Mouse (Mus musculus): Measurements from ENCODE around the gene Sh3rf1. TPM values are rescaled to one million over a fixed set of nuclear protein-coding genes. Genes with fewer than 3 reads are reported as not detected.

Gene Sh3rf1
- polyA plus RNA-seq, 1 experiment from 2014 or later = 24.0 TPM

DNA sequence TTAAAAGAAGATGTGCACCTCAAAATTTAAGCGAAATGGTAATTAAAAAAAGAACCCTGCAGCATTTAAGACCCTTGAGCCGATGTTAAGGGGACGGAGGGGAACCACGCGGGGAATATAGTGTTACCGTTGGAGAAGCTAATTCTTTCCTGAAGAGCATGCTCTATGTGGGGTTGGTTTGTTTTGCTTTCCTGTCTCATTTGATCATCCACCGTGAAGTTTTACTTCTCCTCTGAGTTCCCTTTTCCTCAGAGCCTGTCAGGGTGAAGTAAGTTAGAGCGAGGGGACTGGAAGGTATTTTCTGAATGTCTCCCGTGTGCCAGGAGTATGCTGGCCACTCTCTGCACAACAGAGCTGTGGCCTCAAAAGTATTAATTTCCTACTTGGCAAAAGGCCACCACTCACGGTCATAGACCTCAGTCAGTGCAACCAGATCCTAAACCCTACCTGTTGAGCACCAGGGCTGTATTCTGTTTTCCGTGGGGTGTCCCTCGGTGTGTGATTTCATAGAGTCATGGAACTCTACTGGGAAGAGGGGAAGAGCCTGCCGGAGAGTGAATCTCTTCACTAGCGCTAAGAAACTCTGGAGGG, 63.2 kb downstream of the Sh3rf1 start:
- Histone ChIP-seq H3K27me3 (ENCODE audit: control insufficient read depth, insufficient read depth, low read length) (no peaks in the 10 kb centered on the region), H3K4me1 (ENCODE audit: control insufficient read depth, insufficient read depth, low read length) (peaks cover 5% of the 10 kb centered on the region; the same call in 1 of the 2 replicates), H3K9ac (replicated peaks; ENCODE audit: low read depth, low read length) (no peak overlapping the region), H3K9me3 (ENCODE audit: control insufficient read depth, low read length) (no peaks in the 10 kb centered on the region), H3K36me3 (ENCODE audit: control insufficient read depth, insufficient read depth, low read length) (no peaks in the 10 kb centered on the region), H3K4me3 (ENCODE audit: low read depth, low read length) (no peak overlapping the region), H3K27ac (ENCODE audit: low read depth, low read length) (no peak overlapping the region), H3K4me2 (ENCODE audit: low read depth, low read length) (no peak overlapping the region)
- ATAC-seq (ENCODE audit: low read depth) = no peak
- WGBS = 84% methylated on average over 14 of the region's 14 CpGs

DNA sequence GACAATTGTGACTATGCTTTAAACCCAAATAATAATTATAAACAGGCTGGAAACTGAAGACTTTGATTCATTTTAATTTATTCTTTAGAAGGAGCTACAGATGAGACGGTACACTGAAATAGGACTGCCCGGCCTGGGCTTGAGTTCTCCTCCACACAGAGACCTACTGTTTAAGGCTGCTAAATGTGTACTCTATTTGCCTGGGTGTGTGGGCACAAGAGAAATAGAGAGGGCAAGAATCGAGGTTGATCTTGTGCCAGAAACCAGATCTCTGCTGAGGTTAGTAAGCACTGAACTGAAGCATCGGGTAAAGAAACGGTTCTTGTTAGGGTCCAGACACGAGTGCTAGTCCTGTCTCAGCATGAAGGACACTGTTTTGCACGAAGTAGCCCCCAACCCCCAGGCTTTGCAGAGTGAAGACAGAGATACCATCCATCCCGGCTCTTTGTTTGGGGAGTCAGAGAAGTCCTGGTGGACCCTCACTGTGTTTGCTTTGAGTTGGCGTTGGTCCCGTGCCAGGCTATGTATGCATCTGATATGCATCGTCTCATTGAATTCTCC, 64.4 kb downstream of the Sh3rf1 start:
- no peak overlapping the region for H3K9ac ChIP-seq (replicated peaks; ENCODE audit: low read depth, low read length)
- whole genome bisulfite sequencing = 60% methylated on average over 11 of the region's 11 CpGs
- H3K27ac ChIP-seq (ENCODE audit: low read depth, low read length) = no peak overlapping the region
- no peak overlapping the region for H3K4me3 ChIP-seq (ENCODE audit: low read depth, low read length)
- H3K9me3 ChIP-seq (ENCODE audit: control insufficient read depth, low read length) = no peaks in the 10 kb centered on the region
- 0 out of 2 replicates have a peak, but pooled peaks cover 5% of the 10 kb centered on the region for H3K4me1 ChIP-seq (ENCODE audit: control insufficient read depth, insufficient read depth, low read length)
- no peaks in the 10 kb centered on the region for H3K36me3 ChIP-seq (ENCODE audit: control insufficient read depth, insufficient read depth, low read length)
- peak; percentile 60; the same call in 1 of the 2 replicates for ATAC-seq (ENCODE audit: low read depth)
- no peaks in the 10 kb centered on the region for H3K27me3 ChIP-seq (ENCODE audit: control insufficient read depth, insufficient read depth, low read length)
- no peak overlapping the region for H3K4me2 ChIP-seq (ENCODE audit: low read depth, low read length)

DNA sequence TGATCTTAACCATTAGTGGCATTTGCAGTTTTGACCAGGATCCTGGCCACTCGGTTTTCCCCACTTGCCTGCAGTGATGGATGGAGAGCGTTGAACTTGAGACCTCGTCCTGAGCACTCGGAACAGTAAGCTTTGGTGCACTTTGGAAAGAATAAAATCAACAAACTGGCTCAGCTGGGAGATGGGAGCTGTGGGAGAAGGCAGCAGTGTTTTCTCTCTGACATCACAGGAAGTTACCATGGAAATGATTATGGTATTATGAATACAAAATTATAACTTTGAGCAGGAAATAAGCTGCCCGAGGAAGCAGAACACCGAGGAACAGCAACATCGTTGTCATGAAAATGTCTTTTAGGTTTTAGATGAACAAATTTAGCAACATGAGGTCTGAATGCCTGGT, 65.0 kb downstream of the Sh3rf1 start:
- 65% methylated on average over 7 of the region's 7 CpGs for WGBS
- Histone ChIP-seq H3K27me3 (ENCODE audit: control insufficient read depth, insufficient read depth, low read length) (no peaks in the 10 kb centered on the region), H3K4me1 (ENCODE audit: control insufficient read depth, insufficient read depth, low read length) (0 out of 2 replicates have a peak, but pooled peaks cover 4% of the 10 kb centered on the region), H3K36me3 (ENCODE audit: control insufficient read depth, insufficient read depth, low read length) (no peaks in the 10 kb centered on the region), H3K9me3 (ENCODE audit: control insufficient read depth, low read length) (no peaks in the 10 kb centered on the region), H3K4me3 (ENCODE audit: low read depth, low read length) (no peak overlapping the region), H3K4me2 (ENCODE audit: low read depth, low read length) (no peak overlapping the region), H3K9ac (replicated peaks; ENCODE audit: low read depth, low read length) (no peak overlapping the region), H3K27ac (ENCODE audit: low read depth, low read length) (no peak overlapping the region)
- no peak for ATAC-seq (ENCODE audit: low read depth)

DNA sequence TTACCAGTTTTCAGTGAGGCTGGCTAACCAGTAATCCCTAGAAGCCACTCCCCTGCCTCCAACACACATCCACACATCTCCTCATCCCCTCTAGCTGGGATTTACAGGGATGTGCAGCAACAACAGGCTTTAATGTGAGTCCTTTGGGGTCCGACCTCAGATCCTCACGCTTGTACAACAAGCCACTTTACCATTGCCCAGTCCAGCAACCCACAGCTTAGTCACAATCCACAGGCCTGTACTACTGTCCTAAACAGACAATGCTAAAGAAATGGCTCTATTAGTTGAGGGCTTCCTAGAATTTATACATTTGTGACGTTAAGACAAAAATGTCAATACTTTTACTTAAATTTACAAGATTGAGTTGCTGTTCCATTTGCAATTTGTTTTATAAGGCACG, 71.4 kb downstream of the Sh3rf1 start:
- 0 out of 2 replicates have a peak, but pooled peaks have one; percentile 33 for ATAC-seq (ENCODE audit: low read depth)
- no peak overlapping the region for H3K9ac ChIP-seq (replicated peaks; ENCODE audit: low read depth, low read length)
- 59% methylated on average over 4 of the region's 4 CpGs for WGBS
- H3K4me2 ChIP-seq (ENCODE audit: low read depth, low read length) = no peak overlapping the region
- H3K9me3 ChIP-seq (ENCODE audit: control insufficient read depth, low read length) = no peaks in the 10 kb centered on the region
- H3K4me1 ChIP-seq (ENCODE audit: control insufficient read depth, insufficient read depth, low read length) = 0 out of 2 replicates have a peak, but pooled peaks cover 5% of the 10 kb centered on the region
- no peak overlapping the region for H3K4me3 ChIP-seq (ENCODE audit: low read depth, low read length)
- no peaks in the 10 kb centered on the region for H3K36me3 ChIP-seq (ENCODE audit: control insufficient read depth, insufficient read depth, low read length)
- H3K27ac ChIP-seq (ENCODE audit: low read depth, low read length) = no peak overlapping the region
- no peaks in the 10 kb centered on the region for H3K27me3 ChIP-seq (ENCODE audit: control insufficient read depth, insufficient read depth, low read length)

DNA sequence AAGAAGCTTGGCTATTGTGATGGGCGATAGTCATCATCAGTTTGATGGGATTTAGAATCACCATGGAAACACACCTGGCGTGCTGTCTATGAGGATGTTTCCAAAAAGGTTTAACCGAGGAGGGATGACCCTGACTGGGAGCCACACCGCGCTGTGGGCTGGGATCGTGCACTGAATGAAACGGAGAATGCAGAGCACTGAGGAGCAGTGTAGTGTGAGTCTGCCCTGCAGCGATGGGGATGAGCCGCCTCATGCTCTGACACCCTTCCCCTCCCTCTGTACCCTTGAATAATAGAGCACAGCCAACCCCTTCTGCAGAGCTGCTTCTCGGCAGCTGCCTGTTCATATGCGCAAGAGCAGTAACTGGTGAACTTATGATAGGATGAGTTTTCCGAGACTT, 71.8 kb downstream of the Sh3rf1 start:
- WGBS = 19% methylated on average over 12 of the region's 12 CpGs
- Histone ChIP-seq H3K9me3 (ENCODE audit: control insufficient read depth, low read length) (no peaks in the 10 kb centered on the region), H3K36me3 (ENCODE audit: control insufficient read depth, insufficient read depth, low read length) (no peaks in the 10 kb centered on the region), H3K27ac (ENCODE audit: low read depth, low read length) (no peak overlapping the region), H3K4me1 (ENCODE audit: control insufficient read depth, insufficient read depth, low read length) (0 out of 2 replicates have a peak, but pooled peaks cover 5% of the 10 kb centered on the region), H3K27me3 (ENCODE audit: control insufficient read depth, insufficient read depth, low read length) (no peaks in the 10 kb centered on the region), H3K4me3 (ENCODE audit: low read depth, low read length) (no peak overlapping the region), H3K4me2 (ENCODE audit: low read depth, low read length) (no peak overlapping the region), H3K9ac (replicated peaks; ENCODE audit: low read depth, low read length) (no peak overlapping the region)
- ATAC-seq (ENCODE audit: low read depth) = peak; percentile 87

DNA sequence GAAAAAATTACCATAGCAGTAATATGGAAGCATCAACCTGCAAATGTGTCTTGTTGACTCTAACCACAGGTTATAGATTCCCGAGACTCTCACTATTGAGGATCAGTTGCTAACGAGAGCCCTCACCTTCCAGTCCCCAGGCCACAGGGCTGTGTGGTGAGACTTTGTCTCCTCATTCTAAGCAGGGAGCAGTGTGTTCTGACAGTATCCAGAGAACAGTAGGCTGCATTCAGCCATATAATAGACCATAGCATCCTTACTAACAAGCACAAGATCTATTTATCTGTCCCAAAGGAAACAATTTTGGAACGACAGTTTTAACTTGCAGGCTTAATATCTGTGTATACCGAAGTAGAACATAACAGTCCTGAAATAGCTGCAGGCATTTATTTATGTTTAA, 75.2 kb downstream of the Sh3rf1 start:
- 48% methylated on average over 4 of the region's 4 CpGs for WGBS

DNA sequence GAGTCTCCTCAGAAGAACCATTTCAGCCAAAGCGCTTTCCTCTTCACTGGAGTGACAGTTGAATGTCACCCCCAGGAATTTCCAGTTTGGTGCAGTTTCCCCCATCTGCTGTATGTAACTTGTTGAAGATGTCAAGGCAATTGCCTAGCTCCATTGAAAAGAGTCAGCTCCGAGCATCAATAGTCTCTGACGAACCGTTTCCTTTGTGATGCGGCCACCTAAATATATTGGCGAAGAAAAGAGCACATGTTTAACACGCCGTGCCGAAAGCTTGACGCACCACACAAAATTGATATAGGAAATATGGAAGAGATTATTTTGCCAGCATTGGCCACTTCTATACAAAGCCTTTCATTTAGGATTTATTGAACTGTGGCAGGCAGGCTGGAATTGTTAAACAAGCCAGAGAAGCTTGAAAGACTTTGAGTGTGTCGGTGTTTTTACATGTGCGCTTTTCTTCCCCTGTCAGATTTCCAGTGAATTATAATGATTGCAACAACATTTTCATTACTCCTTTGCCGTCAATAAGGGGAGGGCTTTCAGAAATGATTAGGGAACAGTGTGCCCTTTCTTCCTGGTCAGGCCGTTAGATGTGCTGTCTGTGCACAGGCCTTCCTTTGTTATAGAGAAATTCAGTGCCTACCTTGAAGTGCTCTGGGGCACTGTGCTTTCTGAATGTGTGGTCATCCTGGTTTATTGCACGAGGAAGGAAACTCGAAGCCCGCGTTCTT, 77.8 kb downstream of the Sh3rf1 start:
- Histone ChIP-seq H3K9ac (replicated peaks; ENCODE audit: low read depth, low read length) (no peak overlapping the region), H3K4me2 (ENCODE audit: low read depth, low read length) (no peak overlapping the region), H3K27ac (ENCODE audit: low read depth, low read length) (peak overlapping the region; percentile 35; the same call in 1 of the 2 replicates), H3K27me3 (ENCODE audit: control insufficient read depth, insufficient read depth, low read length) (no peaks in the 10 kb centered on the region), H3K9me3 (ENCODE audit: control insufficient read depth, low read length) (no peaks in the 10 kb centered on the region), H3K4me1 (ENCODE audit: control insufficient read depth, insufficient read depth, low read length) (0 out of 2 replicates have a peak, but pooled peaks cover 3% of the 10 kb centered on the region), H3K36me3 (ENCODE audit: control insufficient read depth, insufficient read depth, low read length) (no peaks in the 10 kb centered on the region), H3K4me3 (ENCODE audit: low read depth, low read length) (no peak overlapping the region)
- 0 out of 2 replicates have a peak, but pooled peaks have one; percentile 8 for ATAC-seq (ENCODE audit: low read depth)
- WGBS = 25% methylated on average over 18 of the region's 18 CpGs

More for the DNA sequence above, 75.2 kb downstream of the Sh3rf1 start:
- ATAC-seq (ENCODE audit: low read depth) = no peak
- no peaks in the 10 kb centered on the region for H3K9me3 ChIP-seq (ENCODE audit: control insufficient read depth, low read length)
- no peak overlapping the region for H3K27ac ChIP-seq (ENCODE audit: low read depth, low read length)
- no peaks in the 10 kb centered on the region for H3K36me3 ChIP-seq (ENCODE audit: control insufficient read depth, insufficient read depth, low read length)
- no peak overlapping the region for H3K9ac ChIP-seq (replicated peaks; ENCODE audit: low read depth, low read length)
- H3K4me2 ChIP-seq (ENCODE audit: low read depth, low read length) = no peak overlapping the region
- H3K4me1 ChIP-seq (ENCODE audit: control insufficient read depth, insufficient read depth, low read length) = 0 out of 2 replicates have a peak, but pooled peaks cover 8% of the 10 kb centered on the region
- no peak overlapping the region for H3K4me3 ChIP-seq (ENCODE audit: low read depth, low read length)
- H3K27me3 ChIP-seq (ENCODE audit: control insufficient read depth, insufficient read depth, low read length) = no peaks in the 10 kb centered on the region

DNA sequence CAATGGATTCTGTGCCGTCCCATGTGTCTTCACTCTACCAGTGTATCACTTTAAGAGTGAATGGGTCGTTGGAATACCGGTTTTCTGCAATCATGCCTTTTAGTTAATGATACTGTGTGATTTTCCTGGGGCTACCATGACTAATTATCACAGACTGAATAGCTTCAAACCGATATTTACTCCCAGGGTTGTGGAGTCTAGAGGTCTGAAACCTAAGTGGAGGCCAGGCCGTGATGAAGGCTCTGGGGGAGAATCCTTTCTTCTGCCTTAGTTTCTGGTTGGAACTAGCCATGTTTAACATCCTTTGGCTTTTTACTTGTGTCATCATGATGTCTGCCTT, 78.3 kb downstream of the Sh3rf1 start:
- Histone ChIP-seq H3K27ac (ENCODE audit: low read depth, low read length) (peak overlapping the region; percentile 35; the same call in 1 of the 2 replicates), H3K36me3 (ENCODE audit: control insufficient read depth, insufficient read depth, low read length) (no peaks in the 10 kb centered on the region), H3K27me3 (ENCODE audit: control insufficient read depth, insufficient read depth, low read length) (no peaks in the 10 kb centered on the region), H3K9me3 (ENCODE audit: control insufficient read depth, low read length) (no peaks in the 10 kb centered on the region), H3K4me3 (ENCODE audit: low read depth, low read length) (no peak overlapping the region), H3K9ac (replicated peaks; ENCODE audit: low read depth, low read length) (no peak overlapping the region), H3K4me2 (ENCODE audit: low read depth, low read length) (no peak overlapping the region), H3K4me1 (ENCODE audit: control insufficient read depth, insufficient read depth, low read length) (0 out of 2 replicates have a peak, but pooled peaks cover 3% of the 10 kb centered on the region)
- WGBS = 25% methylated on average over 5 of the region's 5 CpGs
- ATAC-seq (ENCODE audit: low read depth) = no peak
